Mouse (Mus musculus) limb, embryonic 13.5 days (tissue): ENCODE results near the gene Vamp4. TPM values are rescaled to one million over a fixed set of nuclear protein-coding genes. Genes with fewer than 3 reads are reported as not detected.

ENCODE experiments used
- ATAC-seq: fragments of 200-750 bp; cut with Nextera tagmentation; 2 replicates; pipeline ENCODE4 v1.8.0; 2017; ENCODE audit warnings: low read depth, moderate number of reproducible peaks, moderate TSS enrichment; ENCODE audit not compliant: low FRiP score
- H3K27ac ChIP-seq: fragments of 300-500 bp; sonication (generic); 2 replicates; pipeline ENCODE4 v1.5.1; 2015; ENCODE audit warnings: inconsistent platforms, mild to moderate bottlenecking, moderate library complexity
- H3K27me3 ChIP-seq: fragments of 300-500 bp; sonication (generic); 2 replicates; pipeline ENCODE4 v1.6.1; 2015; ENCODE audit warnings: mild to moderate bottlenecking, inconsistent platforms
- H3K36me3 ChIP-seq: fragments of 300-500 bp; sonication (generic); 2 replicates; pipeline ENCODE4 v1.6.1; 2015; ENCODE audit warnings: inconsistent platforms, mild to moderate bottlenecking, moderate library complexity
- H3K4me1 ChIP-seq: fragments of 300-500 bp; sonication (generic); 2 replicates; pipeline ENCODE4 v1.6.1; 2015; ENCODE audit warnings: inconsistent platforms
- H3K4me2 ChIP-seq: fragments of 300-500 bp; sonication (generic); replicated peaks from 2 replicates; pipeline ENCODE4 v1.6.1; 2015; ENCODE audit warnings: inconsistent platforms, mild to moderate bottlenecking, moderate library complexity
- H3K4me3 ChIP-seq: fragments of 300-500 bp; sonication (generic); 2 replicates; pipeline ENCODE4 v1.5.1; 2015; ENCODE audit warnings: moderate library complexity, mild to moderate bottlenecking, inconsistent platforms
- H3K9ac ChIP-seq: fragments of 300-500 bp; sonication (generic); 2 replicates; pipeline ENCODE4 v1.6.1; 2015; ENCODE audit warnings: mild to moderate bottlenecking, inconsistent platforms
- H3K9me3 ChIP-seq: fragments of 300-500 bp; sonication (generic); 2 replicates; pipeline ENCODE4 v1.6.1; 2016; ENCODE audit warnings: inconsistent platforms
- WGBS: fragments of 180-500 bp; shearing (Covaris S2); methylation state at CpG from one replicate; pipeline ENCODE4 v1.1.7; 2015; 5-methylcytosine and 5-hydroxymethylcytosine counted together
- polyA plus RNA-seq: library from polyadenylated mRNA; unstranded; fragments of >200 nt; fragmentation: Nextera tagmentation; extraction: Ambion mirVana; gene quantifications from 2 replicates; pipeline ENCODE4 v1.2.1, GENCODE M21; 2015

Gene Vamp4
- 87.4 and 88.7 TPM in 2 replicates for polyA plus RNA-seq

DNA sequence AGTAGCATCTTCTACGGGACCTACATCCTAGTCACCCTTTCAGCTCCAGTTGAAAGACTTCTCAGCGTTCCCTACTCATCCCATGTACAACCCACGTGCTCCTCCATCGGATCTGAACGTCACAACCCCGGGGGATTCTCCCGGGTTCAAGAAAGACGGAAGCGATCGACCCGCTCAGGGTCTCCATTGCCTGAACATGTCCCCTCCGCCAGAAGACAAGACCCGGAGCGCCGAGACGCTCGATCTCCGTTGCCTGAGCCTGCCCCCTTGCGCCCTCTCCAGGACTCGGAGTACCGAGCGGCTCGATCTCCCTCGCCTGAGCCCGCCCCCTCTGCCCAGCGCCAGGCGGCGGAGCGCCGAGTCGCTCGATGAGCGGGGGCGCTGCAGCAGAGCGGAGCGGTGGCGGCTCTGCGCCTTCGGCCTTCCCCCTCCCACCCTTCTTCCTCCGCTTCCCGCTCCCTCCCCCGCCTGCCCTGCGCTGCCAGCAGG, at the start of gene Vamp4:
Vamp4 (plus strand) TSS at position 256 of the 489 bp plus-strand sequence.
- Histone ChIP-seq H3K4me3 (peak within 1 kb of the TSS; percentile 92), H3K36me3 (peaks cover 13% of the 10 kb centered on the region), H3K27ac (peak within 1 kb of the TSS; percentile 92), H3K27me3 (no peaks in the 10 kb centered on the region), H3K4me2 (peak within 1 kb of the TSS; percentile 62), H3K4me1 (peaks cover 19% of the 10 kb centered on the region), H3K9ac (peak within 1 kb of the TSS; percentile 94), H3K9me3 (peaks cover 5% of the 10 kb centered on the region)
- ATAC-seq, result peak; percentile 96
- WGBS, result 0% methylated on average over 43 of the region's 43 CpGs

DNA sequence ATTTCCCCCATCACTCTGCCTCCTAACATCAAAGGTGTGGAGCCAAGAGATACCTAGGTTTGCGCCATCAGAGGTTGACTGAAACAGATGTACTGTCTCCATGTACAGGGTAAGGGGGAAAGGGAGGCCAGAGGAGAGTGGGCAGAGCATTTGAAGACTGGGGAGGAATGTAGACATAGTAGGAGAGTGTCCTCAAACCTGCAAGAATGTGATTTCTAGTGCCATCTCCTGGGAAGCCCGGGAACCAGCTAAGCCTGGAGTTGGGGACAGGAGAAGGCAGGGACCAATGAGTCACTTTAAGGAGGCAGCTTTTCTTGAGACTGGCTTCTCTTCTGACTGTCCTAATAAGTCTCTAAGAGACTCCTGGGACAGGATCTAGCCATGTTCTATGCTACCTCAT, 40.7 kb upstream of the Vamp4 start:
- Histone ChIP-seq H3K27me3 (no peaks in the 10 kb centered on the region), H3K27ac (no peak overlapping the region), H3K4me3 (no peak overlapping the region), H3K4me1 (no peaks in the 10 kb centered on the region), H3K36me3 (peaks cover 30% of the 10 kb centered on the region), H3K9me3 (0 out of 2 replicates have a peak, but pooled peaks cover 7% of the 10 kb centered on the region), H3K9ac (no peak overlapping the region), H3K4me2 (no peak overlapping the region)
- no peak for ATAC-seq
- 63% methylated on average over 2 of the region's 2 CpGs for WGBS

DNA sequence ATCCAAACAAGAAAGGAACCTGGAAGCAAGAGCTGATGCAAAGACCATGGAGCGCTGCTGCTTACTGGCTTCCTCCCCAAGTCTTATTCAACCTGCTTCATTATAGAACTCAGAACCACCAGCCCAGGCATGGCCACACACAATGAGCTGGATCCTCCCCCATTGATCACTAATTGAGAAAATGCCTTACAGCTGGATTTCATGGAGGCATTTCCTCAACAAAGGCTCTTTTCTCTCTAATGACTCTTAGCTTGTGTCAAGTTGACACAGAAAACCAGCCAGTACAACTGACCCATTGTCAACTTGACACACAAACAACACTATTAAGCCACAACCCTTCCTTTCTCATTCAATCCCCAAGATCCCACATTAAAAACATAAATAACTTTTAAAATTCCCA, 39.6 kb upstream of the Vamp4 start:
- H3K36me3 ChIP-seq, result peaks cover 40% of the 10 kb centered on the region
- H3K4me3 ChIP-seq, result no peak overlapping the region
- no peak overlapping the region for H3K27ac ChIP-seq
- H3K4me2 ChIP-seq, result no peak overlapping the region
- no peak overlapping the region for H3K9ac ChIP-seq
- ATAC-seq, result no peak
- WGBS, result 82% methylated on average over 1 of the region's 1 CpGs
- H3K27me3 ChIP-seq, result no peaks in the 10 kb centered on the region
- 0 out of 2 replicates have a peak, but pooled peaks cover 7% of the 10 kb centered on the region for H3K9me3 ChIP-seq
- H3K4me1 ChIP-seq, result no peaks in the 10 kb centered on the region

DNA sequence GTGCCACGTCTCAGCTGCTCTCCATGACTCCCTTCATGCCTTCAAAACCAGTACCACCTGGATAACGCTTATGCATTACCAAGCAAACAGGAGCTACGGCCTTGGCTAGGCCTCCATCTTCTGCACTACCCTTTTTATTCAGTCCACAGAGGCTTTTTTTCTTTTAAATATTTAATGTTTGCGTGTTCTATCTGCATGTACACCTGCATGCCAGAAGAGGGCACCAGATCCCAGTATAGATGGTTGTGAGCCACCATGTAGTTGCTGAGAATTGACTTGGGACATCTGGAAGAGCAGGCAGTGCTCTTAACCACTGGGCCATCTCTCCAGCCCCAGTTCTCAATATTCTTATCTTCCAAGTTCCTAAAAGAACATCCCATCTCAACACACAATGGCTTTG, 38.7 kb upstream of the Vamp4 start:
- Histone ChIP-seq H3K27ac (no peak overlapping the region), H3K36me3 (peaks cover 49% of the 10 kb centered on the region)
- ATAC-seq, result no peak

DNA sequence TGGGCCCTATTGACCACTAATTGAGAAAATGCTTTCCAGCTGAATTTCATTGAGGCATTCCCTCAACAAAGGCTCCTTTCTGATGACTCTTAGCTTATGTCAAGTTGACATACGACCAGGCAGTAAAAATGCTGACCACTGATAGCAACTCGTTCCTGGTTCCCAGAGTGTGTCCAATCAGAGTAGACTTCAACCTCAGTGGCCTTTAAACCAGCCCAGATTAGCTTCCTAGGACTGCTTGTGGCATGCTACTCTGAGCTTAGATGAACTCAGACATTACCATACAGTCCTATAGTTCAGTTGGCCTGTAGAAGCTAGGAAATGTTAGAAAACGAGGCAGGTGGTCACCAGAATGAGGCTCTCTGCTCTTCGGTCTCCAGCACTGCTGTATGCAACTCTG, 38.0 kb upstream of the Vamp4 start:
- Histone ChIP-seq H3K9ac (no peak overlapping the region), H3K4me1 (no peaks in the 10 kb centered on the region), H3K27ac (no peak overlapping the region), H3K36me3 (peaks cover 57% of the 10 kb centered on the region), H3K4me2 (no peak overlapping the region), H3K4me3 (no peak overlapping the region), H3K27me3 (no peaks in the 10 kb centered on the region), H3K9me3 (0 out of 2 replicates have a peak, but pooled peaks cover 7% of the 10 kb centered on the region)
- no peak for ATAC-seq
- WGBS, result 62% methylated on average over 4 of the region's 4 CpGs

More for the DNA sequence above, 38.7 kb upstream of the Vamp4 start:
- Histone ChIP-seq H3K4me2 (no peak overlapping the region), H3K9ac (no peak overlapping the region), H3K9me3 (0 out of 2 replicates have a peak, but pooled peaks cover 7% of the 10 kb centered on the region), H3K4me3 (no peak overlapping the region), H3K4me1 (no peaks in the 10 kb centered on the region), H3K27me3 (no peaks in the 10 kb centered on the region)
- WGBS, result 76% methylated on average over 4 of the region's 4 CpGs

DNA sequence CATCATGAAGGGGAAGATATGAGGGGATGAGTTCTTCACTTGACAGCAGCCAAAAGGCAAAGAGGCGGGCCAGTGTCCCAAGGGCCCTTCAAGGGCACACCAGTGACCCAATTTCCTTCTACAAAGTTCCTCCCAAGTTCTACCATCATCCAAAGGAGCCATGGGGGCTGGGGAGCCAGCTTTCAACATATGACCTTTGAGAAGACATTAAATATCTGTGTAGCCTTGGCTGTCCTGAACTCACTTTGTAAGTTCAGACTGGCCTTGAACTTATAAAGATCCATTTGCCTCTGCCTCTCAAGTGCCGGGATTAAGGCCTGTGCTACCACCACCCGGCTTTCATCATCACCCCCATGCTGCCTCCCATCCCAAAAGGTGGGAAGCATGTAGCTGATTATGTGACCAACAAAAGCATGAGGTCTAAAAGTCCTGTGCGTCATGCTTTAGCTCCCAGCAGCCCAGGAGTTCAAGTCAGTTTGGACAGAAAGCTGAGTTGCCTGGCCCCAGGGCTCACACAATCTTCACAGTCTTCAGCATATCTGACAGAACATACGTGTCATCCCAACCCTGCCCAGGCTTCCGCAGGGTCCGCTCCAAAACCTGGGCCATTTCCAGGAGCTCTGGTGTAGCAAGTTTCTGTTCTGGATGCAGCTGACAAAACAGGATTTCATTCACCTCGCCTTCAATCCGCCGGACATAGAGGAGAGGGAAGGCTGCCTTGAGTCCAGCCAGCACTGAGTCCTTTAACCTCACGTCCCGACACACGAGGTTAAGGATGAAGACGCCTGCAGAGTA, 36.4 kb upstream of the Vamp4 start:
- Histone ChIP-seq H3K27me3 (no peaks in the 10 kb centered on the region), H3K9me3 (no peaks in the 10 kb centered on the region), H3K4me1 (no peaks in the 10 kb centered on the region), H3K27ac (no peak overlapping the region), H3K36me3 (peaks cover 68% of the 10 kb centered on the region), H3K4me2 (no peak overlapping the region), H3K4me3 (no peak overlapping the region), H3K9ac (no peak overlapping the region)
- ATAC-seq, result no peak
- 91% methylated on average over 14 of the region's 14 CpGs for WGBS

DNA sequence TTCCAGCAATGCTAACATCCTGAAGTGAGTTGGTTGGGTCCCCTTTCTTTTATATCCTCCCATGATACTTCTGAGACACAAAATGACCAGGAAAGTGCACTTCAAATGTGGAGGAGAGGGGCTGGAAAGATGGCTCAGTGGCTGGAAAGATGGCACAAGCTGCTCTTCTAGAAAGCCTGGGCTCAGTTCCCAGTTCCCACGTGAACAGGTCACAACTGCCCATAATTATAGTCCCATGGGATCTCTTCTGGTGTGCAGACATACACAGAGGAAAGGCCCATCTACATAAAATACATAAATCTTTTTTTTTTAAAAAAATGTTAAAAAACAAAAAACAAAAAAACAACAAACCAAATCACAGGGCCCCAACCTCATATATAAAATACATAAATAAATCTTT, 27.1 kb upstream of the Vamp4 start:
- Histone ChIP-seq H3K36me3 (peaks cover 78% of the 10 kb centered on the region), H3K27me3 (no peaks in the 10 kb centered on the region), H3K4me2 (no peak overlapping the region), H3K4me3 (no peak overlapping the region), H3K4me1 (peaks cover 13% of the 10 kb centered on the region), H3K9me3 (no peaks in the 10 kb centered on the region), H3K9ac (no peak overlapping the region), H3K27ac (no peak overlapping the region)
- 78% methylated on average over 1 of the region's 1 CpGs for WGBS
- ATAC-seq, result no peak

DNA sequence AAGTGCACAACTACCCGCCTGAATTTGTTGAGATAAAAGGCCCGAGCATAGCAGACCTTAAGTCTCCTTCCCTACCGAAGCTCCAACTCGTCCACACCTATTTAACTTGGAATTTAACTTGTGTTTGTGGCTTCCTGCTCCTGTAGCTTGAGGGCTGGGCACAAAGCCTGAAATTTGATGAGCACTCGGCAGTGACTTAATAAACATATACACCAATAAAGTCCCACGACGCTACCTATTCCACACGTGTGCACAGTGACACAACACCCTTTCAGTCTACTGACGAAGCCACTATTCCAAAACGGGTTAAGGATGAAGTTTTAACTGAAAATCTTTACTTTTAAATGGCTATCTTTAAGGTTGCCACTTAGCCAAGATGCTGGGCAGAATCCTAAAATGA, 22.7 kb upstream of the Vamp4 start:
- Histone ChIP-seq H3K4me3 (peak overlapping the region; percentile 71), H3K27ac (no peak overlapping the region), H3K4me2 (peak overlapping the region; percentile 96), H3K9ac (peak overlapping the region; percentile 80), H3K36me3 (peaks cover 36% of the 10 kb centered on the region), H3K9me3 (no peaks in the 10 kb centered on the region), H3K4me1 (peaks cover 17% of the 10 kb centered on the region), H3K27me3 (no peaks in the 10 kb centered on the region)
- no peak for ATAC-seq
- WGBS, result 4% methylated on average over 10 of the region's 10 CpGs

DNA sequence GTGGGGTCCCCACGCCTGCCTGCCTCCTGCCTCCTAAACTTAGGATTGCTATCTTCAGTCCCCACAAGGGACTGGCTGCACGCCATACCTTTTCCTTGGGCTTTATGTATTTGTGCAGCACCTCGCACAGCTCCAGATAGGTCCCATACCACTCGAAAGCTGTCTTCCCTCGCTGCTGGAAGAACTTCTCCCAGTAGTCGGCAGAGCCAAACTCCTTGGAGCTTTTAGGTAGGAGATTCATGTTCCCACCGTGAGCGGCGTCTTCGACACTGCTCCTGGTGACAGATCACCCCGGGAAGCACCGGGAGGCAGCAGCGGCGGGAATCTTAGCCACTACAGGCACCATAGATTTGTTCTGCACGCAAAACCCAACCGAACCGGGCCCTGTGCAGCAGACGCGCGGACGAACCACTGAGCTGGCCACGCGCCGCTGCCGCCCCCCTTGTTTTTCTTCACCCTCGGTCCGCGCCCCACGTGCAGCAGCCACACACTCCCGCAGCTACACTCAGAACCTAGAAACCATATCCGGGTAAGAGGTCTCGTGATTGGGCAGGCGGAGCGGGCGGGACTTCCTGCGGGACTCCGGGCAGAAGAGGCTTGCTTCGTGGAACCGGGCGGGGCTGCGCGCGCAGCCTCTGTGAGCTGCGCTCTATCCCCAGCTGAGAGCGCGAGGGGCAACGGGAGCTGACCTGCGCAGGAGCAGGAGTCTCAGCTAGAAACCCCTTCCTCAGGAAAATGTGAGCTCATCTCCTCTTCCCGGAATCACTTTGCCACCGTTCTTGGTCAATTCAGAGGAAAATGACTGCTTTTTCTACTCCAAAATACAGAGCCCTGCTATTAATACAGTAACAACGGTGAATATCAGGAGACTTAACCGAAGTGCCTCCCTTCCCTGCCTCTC, 22.0 kb upstream of the Vamp4 start, which contains the start of gene Mettl13:
Mettl13 (minus strand) TSS at position 536 of the 901 bp plus-strand sequence.
- H3K9me3 ChIP-seq, result no peaks in the 10 kb centered on the region
- WGBS, result under 1% methylated on average over 52 of the region's 52 CpGs
- H3K27ac ChIP-seq, result peak within 1 kb of the TSS; percentile 75; the same call in 1 of the 2 replicates
- H3K4me2 ChIP-seq, result peak within 1 kb of the TSS; percentile 96
- ATAC-seq, result peak; percentile 99
- peak within 1 kb of the TSS; percentile 80 for H3K9ac ChIP-seq
- peak within 1 kb of the TSS; percentile 71 for H3K4me3 ChIP-seq
- H3K27me3 ChIP-seq, result no peaks in the 10 kb centered on the region
- peaks cover 29% of the 10 kb centered on the region for H3K36me3 ChIP-seq
- peaks cover 17% of the 10 kb centered on the region for H3K4me1 ChIP-seq

DNA sequence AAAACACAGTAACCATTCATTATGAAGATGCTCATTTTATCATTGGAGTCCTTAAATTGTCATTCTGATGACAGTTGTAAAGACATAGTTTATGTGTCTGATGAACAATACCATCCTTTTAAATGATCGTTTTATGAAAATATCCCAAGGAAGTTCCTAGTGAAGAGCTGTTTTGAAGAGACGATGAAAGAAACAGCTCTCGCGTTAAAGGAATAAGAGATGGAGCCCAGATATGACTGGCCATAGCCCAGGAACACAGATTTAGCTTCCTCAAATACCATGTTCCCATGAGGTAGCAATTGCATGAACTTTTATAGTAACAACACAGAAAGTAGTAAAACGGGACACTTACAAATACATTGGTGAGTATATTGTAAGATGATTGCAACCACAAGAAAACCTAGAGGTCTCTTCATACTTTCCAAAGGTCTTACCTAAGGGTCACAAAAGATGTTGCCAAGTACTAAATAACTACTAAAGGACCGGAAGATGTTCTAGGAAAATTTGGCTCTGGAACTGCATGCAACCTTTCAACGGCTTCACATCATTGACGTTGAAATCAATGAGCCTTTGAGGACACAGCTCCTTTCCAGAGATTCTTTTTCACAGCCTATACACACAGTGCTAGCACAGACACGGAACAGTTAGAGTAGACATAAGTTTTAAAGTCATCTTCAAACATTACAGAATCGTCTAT, 21.2 kb upstream of the Vamp4 start:
- no peaks in the 10 kb centered on the region for H3K9me3 ChIP-seq
- WGBS, result 68% methylated on average over 10 of the region's 10 CpGs
- peaks cover 23% of the 10 kb centered on the region for H3K36me3 ChIP-seq

DNA sequence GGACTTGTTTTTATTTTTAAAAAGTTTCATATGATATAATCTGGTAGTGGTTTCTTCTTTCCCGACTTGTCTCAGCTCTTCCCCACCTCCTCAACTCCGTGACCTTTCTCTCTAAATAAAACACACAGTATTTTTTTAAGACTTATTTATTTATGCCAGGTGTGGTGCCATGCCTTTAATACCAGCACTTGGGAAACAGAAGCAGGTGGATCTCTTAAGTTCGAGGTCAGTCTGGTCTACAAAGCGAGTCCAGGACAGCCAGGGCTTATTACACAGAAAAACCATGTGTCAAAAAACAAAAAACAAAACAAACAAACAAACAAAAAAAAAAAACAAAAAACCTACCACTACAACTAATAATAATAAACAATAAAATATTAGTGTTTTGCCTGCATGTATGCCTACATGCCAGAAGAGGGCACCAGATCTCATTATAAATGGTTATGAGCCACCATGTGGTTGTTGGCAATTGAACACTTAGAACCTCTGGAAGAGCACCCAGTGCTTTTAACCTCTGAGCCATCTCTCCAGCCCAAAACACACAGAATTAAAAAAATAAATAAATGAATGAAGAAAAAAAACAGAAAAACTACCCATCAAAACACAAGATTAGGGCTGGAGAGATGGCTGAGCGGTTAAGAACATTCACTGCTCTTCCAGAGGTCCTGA, 20.6 kb upstream of the Vamp4 start:
- peaks cover 16% of the 10 kb centered on the region for H3K36me3 ChIP-seq
- ATAC-seq, result no peak
- H3K4me2 ChIP-seq, result no peak overlapping the region
- H3K9me3 ChIP-seq, result no peaks in the 10 kb centered on the region
- no peaks in the 10 kb centered on the region for H3K27me3 ChIP-seq
- peaks cover 17% of the 10 kb centered on the region for H3K4me1 ChIP-seq
- WGBS, result 73% methylated on average over 5 of the region's 5 CpGs
- H3K4me3 ChIP-seq, result no peak overlapping the region
- H3K9ac ChIP-seq, result no peak overlapping the region
- H3K27ac ChIP-seq, result no peak overlapping the region

More for the DNA sequence above, 21.2 kb upstream of the Vamp4 start:
- Histone ChIP-seq H3K27me3 (no peaks in the 10 kb centered on the region), H3K4me2 (peak overlapping the region; percentile 96), H3K4me3 (peak overlapping the region; percentile 71), H3K9ac (peak overlapping the region; percentile 70), H3K27ac (peak overlapping the region; percentile 75; the same call in 1 of the 2 replicates), H3K4me1 (peaks cover 17% of the 10 kb centered on the region)
- no peak for ATAC-seq
